Mouse (Mus musculus) lung, postnatal 0 days (tissue): ENCODE measurements around the gene Smg6.

ENCODE experiments used
- CTCF ChIP-seq: IDR thresholded peaks from 2 replicates; pipeline ENCODE4 v1.5.1; 2016; ENCODE audit warnings: antibody characterized with exemption, mild to moderate bottlenecking
- EP300 ChIP-seq: IDR thresholded peaks from 2 replicates; pipeline ENCODE4 v1.6.1; 2016; ENCODE audit warnings: antibody characterized with exemption, mild to moderate bottlenecking, control low read depth

GRCm38 (mm10) chr11:75073696-75074095 lies 148.1 kb downstream of the Smg6 start:
- no peak for TF ChIP-seq CTCF
- TF ChIP-seq EP300 = no peak
